Mouse (Mus musculus): ENCODE measurements at regions not wholly inside any gene's neighbourhood (a gene's known extent, or its start where the extent isn't known, plus 50 kb on each side); places are given as distances from the start of the nearest gene placed in this dataset.

GRCm38 (mm10) chr9:52762836-52763235 lies 83.3 kb upstream of the AI593442 start:
- no peaks in the 10 kb centered on the region for H3K9me3 ChIP-seq
- WGBS, result 90% methylated on average over 6 of the region's 6 CpGs
- ATAC-seq (ENCODE audit: low FRiP score), result no peak
- H3K27ac ChIP-seq, result no peak overlapping the region
- H3K27me3 ChIP-seq, result no peaks in the 10 kb centered on the region
- H3K4me2 ChIP-seq, result no peak overlapping the region
- no peaks in the 10 kb centered on the region for H3K36me3 ChIP-seq
- H3K4me3 ChIP-seq, result no peak overlapping the region
- no peaks in the 10 kb centered on the region for H3K4me1 ChIP-seq (replicated peaks)
- H3K9ac ChIP-seq, result no peak overlapping the region

- WGBS, result 90% methylated on average over 5 of the region's 5 CpGs
- no peak for ATAC-seq (ENCODE audit: low FRiP score)
- no peak overlapping the region for H3K4me2 ChIP-seq
Observed at GRCm38 (mm10) chr9:52761257-52761656, 81.7 kb upstream of the AI593442 start.

GRCm38 (mm10) chr9:52748366-52748765 lies 68.8 kb upstream of the AI593442 start:
- H3K4me1 ChIP-seq (replicated peaks), result no peaks in the 10 kb centered on the region
- no peaks in the 10 kb centered on the region for H3K27me3 ChIP-seq
- 94% methylated on average over 3 of the region's 3 CpGs for WGBS
- no peak for ATAC-seq (ENCODE audit: low FRiP score)
- no peak overlapping the region for H3K9ac ChIP-seq
- H3K4me3 ChIP-seq, result no peak overlapping the region
- no peaks in the 10 kb centered on the region for H3K36me3 ChIP-seq
- no peak overlapping the region for H3K4me2 ChIP-seq
- no peaks in the 10 kb centered on the region for H3K9me3 ChIP-seq
- H3K27ac ChIP-seq, result no peak overlapping the region

More at GRCm38 (mm10) chr9:52761257-52761656, 81.7 kb upstream of the AI593442 start:
- H3K9me3 ChIP-seq, result no peaks in the 10 kb centered on the region
- no peak overlapping the region for H3K4me3 ChIP-seq
- no peak overlapping the region for H3K27ac ChIP-seq
- no peaks in the 10 kb centered on the region for H3K36me3 ChIP-seq
- H3K9ac ChIP-seq, result no peak overlapping the region
- no peaks in the 10 kb centered on the region for H3K4me1 ChIP-seq (replicated peaks)
- no peaks in the 10 kb centered on the region for H3K27me3 ChIP-seq

- Histone ChIP-seq H3K4me2 (no peak overlapping the region), H3K4me3 (no peak overlapping the region), H3K27me3 (no peaks in the 10 kb centered on the region), H3K9me3 (no peaks in the 10 kb centered on the region), H3K4me1 (replicated peaks) (no peaks in the 10 kb centered on the region), H3K27ac (no peak overlapping the region), H3K36me3 (no peaks in the 10 kb centered on the region), H3K9ac (no peak overlapping the region)
- 90% methylated on average over 5 of the region's 5 CpGs for WGBS
- no peak for ATAC-seq (ENCODE audit: low FRiP score)
Observed at GRCm38 (mm10) chr9:52738560-52739100, 59.0 kb upstream of the AI593442 start.

Data from hindbrain, embryonic 13.5 days (tissue).